Mouse (Mus musculus) cerebellum, adult 2 months (tissue): ENCODE measurements around the gene Gpr156. TPM values are rescaled to one million over a fixed set of nuclear protein-coding genes. Genes with fewer than 3 reads are reported as not detected.
A peak's percentile ranks its signal among the peaks of the same experiment; 100 is the strongest.
"Not testable (repeated sequence)": the region's sequence is repeated elsewhere in the genome, so short reads cannot be mapped to it uniquely, and the experiment has no call there.

Experiments used
- DNase-seq, 2 experiments: peaks; one replicate each; pipeline ENCODE4 v3.0.0; 2021
- H3K27ac ChIP-seq: fragments of 200-500 bp; 2 replicates; pipeline ENCODE4 v1.5.1; 2012; ENCODE audit warnings: low read length, control low read depth, inconsistent platforms; ENCODE audit not compliant: insufficient read depth
- H3K27me3 ChIP-seq: fragments of 200-500 bp; 2 replicates; pipeline ENCODE4 v1.6.1; 2012; ENCODE audit warnings: inconsistent platforms, mild to moderate bottlenecking, low read length, moderate library complexity; ENCODE audit not compliant: control insufficient read depth, insufficient read depth
- H3K4me1 ChIP-seq: fragments of 200-500 bp; 2 replicates; pipeline ENCODE4 v1.6.1; 2011; ENCODE audit warnings: low read length; ENCODE audit not compliant: control insufficient read depth, insufficient read depth
- H3K4me3 ChIP-seq: fragments of 200-500 bp; replicated peaks from 2 replicates; pipeline ENCODE3; 2011; ENCODE audit warnings: mild to moderate bottlenecking, low read depth, low read length, control low read depth; ENCODE audit not compliant: insufficient read depth
- CTCF ChIP-seq: fragments of 200-500 bp; IDR thresholded peaks from 2 replicates; pipeline ENCODE4 v1.5.1; 2011; ENCODE audit warnings: low read depth, mild to moderate bottlenecking, control low read depth, low read length, moderate library complexity, borderline replicate concordance; ENCODE audit not compliant: insufficient read depth
- POLR2A ChIP-seq: fragments of 200-500 bp; IDR thresholded peaks from 2 replicates; pipeline ENCODE4 v1.6.1; 2011; ENCODE audit warnings: low read length, control low read depth, borderline replicate concordance; ENCODE audit not compliant: insufficient read depth
- WGBS: fragments of 180-500 bp; shearing (Covaris S2); methylation state at CpG from one replicate; pipeline ENCODE4 v1.1.7; 2018; 5-methylcytosine and 5-hydroxymethylcytosine counted together
- polyA plus RNA-seq: library from polyadenylated mRNA; depleted of rRNA; stranded (reverse); fragments of >200 nt; gene quantifications from 2 replicates; pipeline ENCODE4 v1.2.3, GENCODE M21; 2012

The Gpr156 gene
- polyA plus RNA-seq, 1 experiment = 0.54 TPM

DNA sequence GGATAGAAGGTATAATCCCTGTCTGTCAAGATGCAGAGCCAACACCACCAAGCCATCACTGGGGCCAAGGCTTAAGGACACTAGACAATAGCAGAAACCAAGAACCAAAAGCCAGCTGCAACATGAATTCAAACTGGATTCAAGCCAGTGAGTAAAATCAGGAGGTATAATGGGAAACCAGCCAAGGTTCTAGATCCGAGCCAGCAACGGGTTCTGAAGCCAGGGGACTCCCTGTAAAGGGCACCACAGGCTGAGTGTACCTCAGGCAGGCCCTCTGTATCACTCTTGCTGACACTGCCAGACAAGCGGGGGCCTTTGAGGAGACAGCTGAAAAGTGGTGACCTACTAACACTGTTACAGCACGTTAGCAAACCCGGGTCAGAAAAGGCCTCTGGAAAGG is 55.2 kb downstream of the Gpr156 start:
- 30% methylated on average over 5 of the region's 5 CpGs for WGBS
- TF ChIP-seq POLR2A = no peak
- no peak for TF ChIP-seq CTCF

DNA sequence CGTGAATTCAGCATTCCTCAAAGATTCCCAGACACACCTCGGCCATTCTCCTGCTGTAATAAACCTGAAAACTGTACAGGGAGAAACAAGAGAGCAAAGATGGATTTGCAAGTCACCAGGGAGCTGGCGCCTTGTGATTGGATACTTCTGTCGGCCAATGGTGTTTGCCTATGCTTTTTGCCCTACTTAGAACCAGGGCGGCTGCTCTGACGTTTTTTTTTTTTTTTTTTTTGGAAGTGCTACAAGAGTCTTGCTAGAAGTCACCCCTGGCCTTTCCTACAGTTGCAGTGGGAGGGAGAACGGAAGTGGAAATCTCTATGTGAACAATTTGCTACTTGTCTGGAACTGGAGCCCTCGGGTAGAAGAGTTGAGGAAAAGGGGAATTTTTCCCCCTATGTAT is 56.1 kb downstream of the Gpr156 start:
- peak in 1 of 2 experiments; percentile 27 for DNase-seq
- Histone ChIP-seq H3K4me1 (no peaks in the 10 kb centered on the region), H3K27me3 (no peaks in the 10 kb centered on the region), H3K27ac (no peak overlapping the region), H3K4me3 (no peak overlapping the region)
- no peak for TF ChIP-seq CTCF
- no peak for TF ChIP-seq POLR2A
- 68% methylated on average over 8 of the region's 8 CpGs for WGBS

More for the DNA sequence above, 55.2 kb downstream of the Gpr156 start:
- H3K4me3 ChIP-seq = no peak overlapping the region
- H3K27ac ChIP-seq = no peak overlapping the region
- peak in 1 of 2 experiments; percentile 13 for DNase-seq
- no peaks in the 10 kb centered on the region for H3K27me3 ChIP-seq
- no peaks in the 10 kb centered on the region for H3K4me1 ChIP-seq

GRCm38 (mm10) chr16:37973239-37973638 is 56.9 kb downstream of the Gpr156 start:
- WGBS = 86% methylated on average over 9 of the region's 9 CpGs
- not testable (repeated sequence) for H3K27me3 ChIP-seq, H3K4me3 ChIP-seq, H3K4me1 ChIP-seq, DNase-seq, H3K27ac ChIP-seq

GRCm38 (mm10) chr16:37973855-37974519 is 57.7 kb downstream of the Gpr156 start:
- 41% methylated on average over 11 of the region's 11 CpGs for WGBS
- DNase-seq = peak; percentile 21 to 34
- Histone ChIP-seq H3K27me3 (no peaks in the 10 kb centered on the region), H3K4me3 (no peak overlapping the region), H3K27ac (no peak overlapping the region), H3K4me1 (no peaks in the 10 kb centered on the region)
- TF ChIP-seq POLR2A (no peak), CTCF (no peak)

GRCm38 (mm10) chr16:37974520-37975340 is 58.4 kb downstream of the Gpr156 start:
- H3K4me1 ChIP-seq = no peaks in the 10 kb centered on the region
- no peak overlapping the region for H3K27ac ChIP-seq
- WGBS = 61% methylated on average over 13 of the region's 13 CpGs
- H3K4me3 ChIP-seq = no peak overlapping the region
- H3K27me3 ChIP-seq = no peaks in the 10 kb centered on the region
- DNase-seq = peak in 1 of 2 experiments; percentile 20
- TF ChIP-seq POLR2A (no peak), CTCF (peak; percentile 27; the same call in 1 of the 2 replicates)

- no peak for TF ChIP-seq POLR2A
- TF ChIP-seq CTCF = no peak
- DNase-seq = no peak
- Histone ChIP-seq H3K27me3 (no peaks in the 10 kb centered on the region), H3K27ac (no peak overlapping the region), H3K4me1 (no peaks in the 10 kb centered on the region), H3K4me3 (no peak overlapping the region)
- 70% methylated on average over 1 of the region's 1 CpGs for WGBS
Observed at GRCm38 (mm10) chr16:37981907-37982306, 65.6 kb downstream of the Gpr156 start.

GRCm38 (mm10) chr16:37988211-37988865 is 72.0 kb downstream of the Gpr156 start:
- Histone ChIP-seq H3K4me3 (no peak overlapping the region), H3K4me1 (no peaks in the 10 kb centered on the region), H3K27me3 (no peaks in the 10 kb centered on the region), H3K27ac (no peak overlapping the region)
- no peak for TF ChIP-seq CTCF
- no peak for TF ChIP-seq POLR2A
- DNase-seq = no peak
- WGBS = 73% methylated on average over 11 of the region's 11 CpGs

DNA sequence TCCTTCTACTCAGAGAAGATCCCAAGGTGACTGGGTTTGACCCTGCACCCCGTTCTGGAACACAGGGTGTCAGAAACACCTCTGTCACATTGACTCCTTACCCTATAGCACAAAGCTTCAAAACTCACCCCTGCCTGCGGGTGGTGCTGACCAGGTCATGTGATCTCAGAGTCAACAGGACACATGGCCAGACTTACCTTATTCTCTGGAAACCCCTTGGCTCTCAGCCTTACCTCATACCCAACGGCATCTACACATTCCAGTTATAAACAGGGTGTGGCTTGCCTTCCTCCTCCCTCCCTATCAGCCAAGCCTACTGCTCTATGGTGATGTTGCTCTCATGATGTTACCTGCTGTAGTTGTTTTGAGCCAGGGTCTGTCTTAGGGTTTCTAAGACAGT is 73.5 kb downstream of the Gpr156 start:
- Histone ChIP-seq H3K27ac (no peak overlapping the region), H3K4me1 (peaks cover under 1% of the 10 kb centered on the region; the same call in 1 of the 2 replicates), H3K4me3 (no peak overlapping the region), H3K27me3 (no peaks in the 10 kb centered on the region)
- 75% methylated on average over 3 of the region's 3 CpGs for WGBS
- no peak for TF ChIP-seq CTCF
- TF ChIP-seq POLR2A = no peak
- DNase-seq = no peak
